Mouse (Mus musculus) heart, postnatal 36 days (tissue): ENCODE measurements around the gene Hnrnpa2b1. TPM values are rescaled to one million over a fixed set of nuclear protein-coding genes. Genes with fewer than 3 reads are reported as not detected.
A peak's percentile ranks its signal among the peaks of the same experiment; 100 is the strongest.
"Not testable (repeated sequence)": the region's sequence is repeated elsewhere in the genome, so short reads cannot be mapped to it uniquely, and the experiment has no call there.

Experiments
- DNase-seq, 2 experiments: peaks; one replicate each; pipeline ENCODE4 v3.0.0; 2021 to 2022
- intact Hi-C: fragments of 180-260 bp; cut with DNase I; formaldehyde crosslinking; loops from one replicate; pipeline ENCODE4 v1.15.1; 2025
- total RNA-seq, 2 experiments: library from RNA; stranded (reverse); gene quantifications; 2 replicates each; pipeline ENCODE4 v1.2.3; 2021

Hnrnpa2b1 gene
- 100 to 1,000 TPM; 408 to 439 TPM for total RNA-seq

GRCm38 (mm10) chr6:51469715-51470310 is at the start of gene Hnrnpa2b1:
Gene Hnrnpa2b1, minus strand, starts transcription at chr6:51469894.
- DNase-seq: peak; percentile 100
- intact Hi-C loops: loop anchor here (2.0 to 5.0 kb wide), 3 partner anchors 75 to 263 kb away; no protein-coding TSS in a partner anchor

- DNase-seq: no peak
- intact Hi-C loops: loop anchor here (5.0 kb wide), 1 partner anchor 37 kb away; no protein-coding TSS in a partner anchor
These were observed 45.2 kb upstream of the Hnrnpa2b1 start for GRCm38 (mm10) chr6:51514860-51515259.

GRCm38 (mm10) chr6:51513745-51514144 is 44.1 kb upstream of the Hnrnpa2b1 start:
- intact Hi-C loops: loop anchor here (5.0 kb wide), 1 partner anchor 39 kb away; no protein-coding TSS in a partner anchor
- no peak for DNase-seq

GRCm38 (mm10) chr6:51510946-51511345 is 41.3 kb upstream of the Hnrnpa2b1 start:
- no peak for DNase-seq
- intact Hi-C loops: loop anchor here (1.0 to 5.0 kb wide), 2 partner anchors 41 to 69 kb away; no protein-coding TSS in a partner anchor

- intact Hi-C loops: loop anchor here (1.0 to 5.0 kb wide), 2 partner anchors 42 to 70 kb away; no protein-coding TSS in a partner anchor
- DNase-seq: peak; percentile 62 to 74
These were observed 40.4 kb upstream of the Hnrnpa2b1 start for GRCm38 (mm10) chr6:51510094-51510493.

GRCm38 (mm10) chr6:51508750-51509648 is 39.3 kb upstream of the Hnrnpa2b1 start:
- DNase-seq: peak; percentile 72 to 84
- intact Hi-C loops: loop anchor here (2.0 kb wide), 1 partner anchor 124 kb away; no protein-coding TSS in a partner anchor

GRCm38 (mm10) chr6:51507556-51507955 is 37.9 kb upstream of the Hnrnpa2b1 start:
- no peak for DNase-seq
- intact Hi-C loops: no loop called here

- no peak for DNase-seq
- intact Hi-C loops: no loop called here
These were observed 36.0 kb upstream of the Hnrnpa2b1 start for GRCm38 (mm10) chr6:51505671-51506070.

GRCm38 (mm10) chr6:51497321-51498111 is 27.8 kb upstream of the Hnrnpa2b1 start:
- intact Hi-C loops: no loop called here
- DNase-seq: no peak

GRCm38 (mm10) chr6:51489787-51490186 is 20.1 kb upstream of the Hnrnpa2b1 start:
- intact Hi-C loops: no loop called here

GRCm38 (mm10) chr6:51486731-51487130 is 17.0 kb upstream of the Hnrnpa2b1 start:
- intact Hi-C loops: no loop called here
- DNase-seq: no peak

More at GRCm38 (mm10) chr6:51489787-51490186, 20.1 kb upstream of the Hnrnpa2b1 start:
- peak; percentile 52 to 55 for DNase-seq

- DNase-seq: no peak
- intact Hi-C loops: no loop called here
These were observed 16.5 kb upstream of the Hnrnpa2b1 start for GRCm38 (mm10) chr6:51486076-51486710.

GRCm38 (mm10) chr6:51485646-51486045 is 16.0 kb upstream of the Hnrnpa2b1 start:
- no peak for DNase-seq
- intact Hi-C loops: no loop called here

- intact Hi-C loops, DNase-seq: not testable (repeated sequence)
These were observed 14.9 kb upstream of the Hnrnpa2b1 start for GRCm38 (mm10) chr6:51484556-51484955.

- DNase-seq: no peak
- intact Hi-C loops: no loop called here
These were observed 14.2 kb upstream of the Hnrnpa2b1 start for GRCm38 (mm10) chr6:51483861-51484260.

- DNase-seq: no peak
- intact Hi-C loops: no loop called here
These were observed 11.9 kb upstream of the Hnrnpa2b1 start for GRCm38 (mm10) chr6:51481548-51481947.

- no peak for DNase-seq
- intact Hi-C loops: no loop called here
These were observed 9.5 kb upstream of the Hnrnpa2b1 start for GRCm38 (mm10) chr6:51479136-51479731.

GRCm38 (mm10) chr6:51472213-51472612 is 2.5 kb upstream of the Hnrnpa2b1 start:
- intact Hi-C loops: loop anchor here (5.0 kb wide), 1 partner anchor 90 kb away; no protein-coding TSS in a partner anchor
- no peak for DNase-seq

GRCm38 (mm10) chr6:51471782-51472181 is 2.1 kb upstream of the Hnrnpa2b1 start:
- intact Hi-C loops: loop anchor here (2.0 to 5.0 kb wide), 2 partner anchors 73 to 89 kb away; no protein-coding TSS in a partner anchor
- DNase-seq: no peak
